In the genomic region with DNA sequence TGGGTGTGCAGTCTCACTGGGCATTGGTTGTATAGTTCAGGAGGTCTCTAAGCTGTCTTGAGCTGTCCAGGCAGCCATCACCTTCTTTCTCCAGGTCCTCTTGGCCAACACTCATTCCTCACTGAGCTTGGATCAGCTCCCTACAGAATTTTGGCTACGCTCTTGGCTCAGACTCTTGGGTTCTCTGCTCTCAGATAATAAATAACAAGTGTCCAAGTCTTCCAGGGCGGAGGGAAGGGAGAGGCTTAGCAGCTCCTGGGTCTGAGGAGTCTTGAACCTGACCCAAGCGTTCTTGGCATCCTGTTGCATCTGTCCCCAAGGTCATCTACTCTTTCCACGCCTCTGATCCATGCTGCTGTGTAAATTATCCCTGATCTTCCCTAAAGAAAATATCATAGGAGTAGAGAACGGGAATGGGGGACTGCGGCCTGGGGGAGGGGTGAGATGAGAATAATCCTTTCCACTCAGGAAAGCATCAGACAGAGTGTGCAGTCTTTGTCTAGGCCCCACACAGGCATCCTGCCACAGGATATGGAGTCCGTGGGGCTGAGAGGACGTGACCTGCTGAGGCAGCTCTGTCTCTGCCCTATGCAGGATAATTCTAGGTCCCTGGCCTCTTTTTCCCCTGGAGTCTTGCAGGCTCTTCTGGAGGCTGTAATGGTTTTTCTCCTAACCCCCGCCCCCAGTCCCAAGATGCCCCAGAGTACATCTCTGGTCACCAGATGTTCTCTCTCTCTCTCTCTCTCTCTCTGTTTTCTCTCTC, we compare ENCODE assay signal across 10 mouse cellular contexts. TPM values are rescaled to one million over a fixed set of nuclear protein-coding genes. Genes with fewer than 3 reads are reported as not detected.
DNase-seq lines count a peak whose midpoint lies in the region; ATAC-seq lines count a peak whose summit lies in the region.
"Had no signal": no experiment of that assay in that cellular context is flagged by ENCODE, and none has a peak within 500 bp of the region (broad histone marks: within the 10 kb centered on the region; RNA-seq: fewer than 3 reads in every experiment).

No protein-coding gene starts in this region.

- 69% methylated on average over 9 of the region's 9 CpGs for WGBS in heart, embryonic 11.5 days (ENCODE audit: insufficient replicate concordance)
- 69% methylated on average over 9 of the region's 9 CpGs for WGBS in hindbrain, embryonic 11.5 days

- H3K4me2 ChIP-seq in heart, embryonic 11.5 days: no peak overlapping the region
- no peak overlapping the region for H3K4me2 ChIP-seq in hindbrain, embryonic 11.5 days (replicated peaks; ENCODE audit: low read depth, low read length)

- no peak overlapping the region for H3K4me3 ChIP-seq in heart, embryonic 11.5 days (ENCODE audit: low read depth, low read length)
- H3K4me3 ChIP-seq in hindbrain, embryonic 11.5 days (ENCODE audit: low read depth, low read length): no peak overlapping the region
- H3K4me3 ChIP-seq: erythroblast, embryonic 14.5 days had no signal

- ATAC-seq in heart, embryonic 11.5 days (replicated peaks; ENCODE audit: insufficient number of reproducible peaks, low FRiP score, low TSS enrichment): no peak
- no peak for ATAC-seq in hindbrain, embryonic 11.5 days (ENCODE audit: low FRiP score)

- H3K4me1 ChIP-seq in heart, embryonic 11.5 days (ENCODE audit: control insufficient read depth, insufficient read depth, low read length): peaks cover 2% of the 10 kb centered on the region; the same call in 1 of the 2 replicates
- H3K4me1 ChIP-seq in hindbrain, embryonic 11.5 days (replicated peaks; ENCODE audit: control insufficient read depth, insufficient read depth, low read length): no peaks in the 10 kb centered on the region

- no peaks in the 10 kb centered on the region for H3K9me3 ChIP-seq in heart, embryonic 11.5 days (replicated peaks; ENCODE audit: control insufficient read depth, low read length)
- no peaks in the 10 kb centered on the region for H3K9me3 ChIP-seq in hindbrain, embryonic 11.5 days (ENCODE audit: control insufficient read depth, low read length)

- H3K27ac ChIP-seq in heart, embryonic 11.5 days (ENCODE audit: low read depth, low read length): no peak overlapping the region
- H3K27ac ChIP-seq in hindbrain, embryonic 11.5 days (ENCODE audit: low read depth, low read length): no peak overlapping the region
- H3K27ac ChIP-seq: liver, embryonic 14.5 days had no signal

- no peak overlapping the region for H3K9ac ChIP-seq in heart, embryonic 11.5 days (ENCODE audit: low read depth, low read length)
- H3K9ac ChIP-seq in hindbrain, embryonic 11.5 days (ENCODE audit: low read depth, low read length): no peak overlapping the region
- H3K9ac ChIP-seq: liver, embryonic 14.5 days had no signal

- no peaks in the 10 kb centered on the region for H3K27me3 ChIP-seq in heart, embryonic 11.5 days (ENCODE audit: control insufficient read depth, insufficient read depth, low read length)
- H3K27me3 ChIP-seq in hindbrain, embryonic 11.5 days (ENCODE audit: control insufficient read depth, insufficient read depth, low read length): no peaks in the 10 kb centered on the region

- peak; percentile 56 to 75 for DNase-seq in heart, adult 18-20 months
- DNase-seq in cerebellum, postnatal 36 days: peak; percentile 49 to 56
- peak; percentile 23 for DNase-seq in kidney, adult 18-20 months
- DNase-seq in lung, postnatal 14 days: peak; percentile 22
- no peak for DNase-seq in thymus, postnatal 4 days
- no peak for DNase-seq in right cerebral cortex, postnatal 25 days
- DNase-seq in hindbrain, embryonic 11.5 days (ENCODE audit: low spot score): no peak

- no peaks in the 10 kb centered on the region for H3K36me3 ChIP-seq in heart, embryonic 11.5 days (ENCODE audit: control insufficient read depth, insufficient read depth, low read length)
- no peaks in the 10 kb centered on the region for H3K36me3 ChIP-seq in hindbrain, embryonic 11.5 days (ENCODE audit: control insufficient read depth, insufficient read depth, low read length)

RNA-seq across cellular contexts. Expression of gene Meox1, which starts 38.0 kb away (rescaled TPM):
- total RNA-seq in heart, adult 18-20 months (2021): 1 to 10 TPM; 4.3 to 6.5 TPM
- 13.2 and 14.5 TPM in 2 replicates for polyA plus RNA-seq in heart, embryonic 11.5 days (2014; fragmentation: Nextera tagmentation; extraction: Ambion mirVana)
- 1.2 and 2.1 TPM in 2 replicates for polyA plus RNA-seq in hindbrain, embryonic 11.5 days (2014; fragmentation: Nextera tagmentation; extraction: Ambion mirVana)
- polyA plus RNA-seq: erythroblast, embryonic 14.5 days had no signal

Comparison
In these comparisons a context has a peak if more than half of its experiments do, and no peak if none do; other contexts are left out.
1. DNase-seq: peak in heart, adult 18-20 months (2 of 2), cerebellum, postnatal 36 days (2 of 2), kidney, adult 18-20 months (single experiment) and lung, postnatal 14 days (single experiment); none in thymus, postnatal 4 days (single experiment), right cerebral cortex, postnatal 25 days (single experiment) and hindbrain, embryonic 11.5 days (single experiment).